Mouse (Mus musculus) natural killer cell, adult 2 months (primary cell): ENCODE data around the gene Ecd.
"Not testable (repeated sequence)": the region's sequence is repeated elsewhere in the genome, so short reads cannot be mapped to it uniquely, and the experiment has no call there.

ENCODE experiments used
- DNase-seq, 2 experiments: peaks; one replicate each; pipeline ENCODE4 v3.0.0; 2022; ENCODE audit warnings: low spot score in 2 of 2

Gene Ecd

GRCm38 (mm10) chr14:20328474-20328873, 19.4 kb downstream of the Ecd start:
- DNase-seq = no peak

- no peak for DNase-seq
Observed at GRCm38 (mm10) chr14:20324196-20324595, 23.7 kb downstream of the Ecd start.

DNA sequence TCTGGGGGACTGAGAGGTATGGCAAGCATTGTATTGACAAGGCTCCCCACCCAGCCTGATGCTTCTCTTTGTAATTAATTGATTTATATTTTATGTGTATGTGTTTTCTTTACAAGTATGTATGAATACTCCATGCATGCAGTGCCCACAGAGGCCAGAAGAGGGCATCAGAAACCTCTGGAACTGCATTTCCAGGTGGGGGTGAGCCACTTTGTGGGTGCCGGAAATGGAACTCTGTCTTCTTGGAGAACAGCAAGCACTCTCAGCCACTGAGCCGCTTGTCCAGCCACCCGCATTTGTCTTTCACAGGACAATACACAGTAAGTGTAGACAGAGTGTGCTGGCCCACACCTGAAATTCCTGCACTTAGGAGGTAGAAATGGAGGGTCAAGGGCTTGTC, 28.5 kb downstream of the Ecd start:
- DNase-seq = peak; percentile 9 to 44

DNA sequence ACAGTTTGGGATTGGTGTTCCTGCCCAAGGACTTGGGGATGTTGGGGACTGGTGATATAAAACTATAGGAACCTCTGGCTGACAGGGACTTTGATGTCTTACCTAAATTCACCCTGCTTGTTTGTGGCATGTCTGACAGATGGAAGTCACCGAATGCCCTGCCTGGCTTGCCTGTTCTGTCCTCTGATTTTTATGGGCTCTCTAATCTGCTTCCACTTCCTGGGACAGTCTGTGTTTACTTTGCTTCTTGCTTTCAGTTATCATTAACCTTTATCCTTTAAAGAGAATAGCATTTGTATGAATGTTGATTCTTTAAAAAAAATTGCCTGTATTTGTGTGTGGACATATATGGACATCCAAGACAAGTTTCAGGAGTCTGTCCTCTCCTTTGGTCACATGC, 32.8 kb downstream of the Ecd start:
- no peak for DNase-seq

DNA sequence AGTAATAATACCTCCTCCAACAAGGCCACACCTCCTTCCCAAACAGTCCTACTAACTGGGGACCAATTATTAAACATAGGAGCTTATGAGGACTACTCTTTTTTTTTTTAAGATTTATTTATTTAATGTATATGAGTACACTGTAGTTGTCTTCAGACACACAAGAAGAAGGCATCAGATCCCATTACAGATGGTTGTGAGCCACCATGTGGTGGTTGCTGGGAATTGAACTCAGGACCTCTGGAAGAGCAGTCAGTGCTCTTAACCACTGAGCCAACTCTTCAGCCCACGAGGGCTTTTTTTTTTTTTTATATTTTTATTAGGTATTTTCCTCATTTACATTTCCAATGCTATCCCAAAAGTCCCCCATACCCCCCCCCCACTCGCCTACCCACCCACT, 42.8 kb downstream of the Ecd start:
- DNase-seq = not testable (repeated sequence)

GRCm38 (mm10) chr14:20298131-20298530, 49.8 kb downstream of the Ecd start:
- DNase-seq = no peak

DNA sequence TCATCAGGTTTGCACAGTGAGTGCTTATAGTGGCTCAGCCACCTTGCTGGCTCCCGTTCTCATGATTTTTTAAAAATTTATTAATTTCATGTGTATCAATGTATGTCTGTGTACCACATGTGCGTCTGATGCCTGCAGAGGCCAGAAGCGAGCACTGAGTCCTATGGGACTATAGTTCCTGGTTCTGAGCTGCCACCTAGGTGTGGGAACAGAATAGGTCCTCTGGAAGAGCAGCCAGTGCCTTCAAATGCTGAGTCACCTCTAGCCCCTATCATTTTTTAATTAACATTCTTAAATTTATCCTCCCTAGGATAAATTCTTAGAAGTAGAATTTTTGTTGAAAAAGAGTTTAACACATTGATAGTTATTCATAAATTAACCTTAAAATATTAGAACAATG, 50.3 kb downstream of the Ecd start:
- DNase-seq = no peak

GRCm38 (mm10) chr14:20294947-20295346, 53.0 kb downstream of the Ecd start:
- no peak for DNase-seq

DNA sequence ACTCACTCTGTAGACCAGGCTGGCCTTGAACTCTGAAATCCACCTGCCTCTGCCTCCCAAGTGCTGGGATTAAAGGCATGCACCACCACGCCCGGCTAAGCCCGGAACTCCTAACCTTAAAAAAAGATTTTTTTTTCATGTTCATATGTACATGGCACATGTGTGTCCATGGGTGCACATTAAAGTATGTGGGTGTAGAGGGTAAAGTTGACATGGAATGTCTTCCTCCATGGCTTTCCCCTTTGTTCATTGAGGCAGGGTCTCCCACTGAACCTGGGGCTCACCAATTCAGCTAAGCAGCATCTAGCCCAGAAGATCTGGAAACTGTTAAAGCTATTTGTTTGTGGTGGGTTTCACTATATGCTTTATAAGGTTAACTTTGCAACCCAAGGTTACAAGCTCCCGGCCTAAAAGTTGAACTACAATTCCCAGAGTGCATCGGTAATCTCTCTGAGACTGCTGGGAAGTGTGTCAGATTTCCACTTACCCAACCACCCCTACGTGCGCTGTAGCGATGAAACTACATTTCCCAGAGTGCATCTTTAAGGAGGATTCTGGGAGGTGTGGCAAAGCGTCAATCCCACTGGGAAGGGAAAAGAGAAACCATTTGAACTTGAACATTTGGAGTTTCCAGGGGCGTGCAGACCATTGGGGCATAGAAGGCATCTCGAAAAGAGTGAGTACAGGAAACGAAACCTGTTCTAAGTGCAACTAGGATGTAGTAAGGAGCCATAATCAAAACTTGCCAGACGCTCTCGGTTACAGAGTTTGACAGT, 53.6 kb downstream of the Ecd start, which contains the start of gene Nudt13:
Nudt13 (plus strand) TSS at position 581 of the 776 bp plus-strand sequence.
- DNase-seq = peak; percentile 65 to 71

GRCm38 (mm10) chr14:20291391-20291790, 56.5 kb downstream of the Ecd start:
- no peak for DNase-seq
